Mouse (Mus musculus): Measurements from ENCODE around the gene Bicdl2. TPM values are rescaled to one million over a fixed set of nuclear protein-coding genes. Genes with fewer than 3 reads are reported as not detected.

Bicdl2 gene
- total and polyA plus RNA-seq, 2 experiments: 0.09 TPM; not detected in 1

GRCm38 (mm10) chr17:23631241-23631640 is 29.1 kb upstream of the Bicdl2 start:
- no peak overlapping the region for H3K27ac ChIP-seq (replicated peaks; ENCODE audit: insufficient read depth, low read depth, low read length)
- H3K79me2 ChIP-seq (ENCODE audit: control insufficient read depth, insufficient read depth, low read length): no peaks in the 10 kb centered on the region
- H3K4me3 ChIP-seq (ENCODE audit: insufficient read depth, low read depth, low read length): no peak overlapping the region
- H3K36me3 ChIP-seq (ENCODE audit: control insufficient read depth, insufficient read depth, low read length): no peaks in the 10 kb centered on the region
- 75% methylated on average over 8 of the region's 8 CpGs for WGBS
- H3K9ac ChIP-seq (ENCODE audit: low read depth, low read length): no peak overlapping the region
- H3K4me1 ChIP-seq (ENCODE audit: control insufficient read depth, insufficient read depth, low read length): no peaks in the 10 kb centered on the region
- no peak for DNase-seq (ENCODE audit: extremely low read depth, low read depth, low spot score)
- TF ChIP-seq POLR2A (IDR thresholded peaks at IDR 0.05; ENCODE audit: extremely low read depth, insufficient read depth, low read length): no peak
- H3K27me3 ChIP-seq (ENCODE audit: control insufficient read depth, insufficient read depth, low read length): no peaks in the 10 kb centered on the region

GRCm38 (mm10) chr17:23644613-23645495 is 15.5 kb upstream of the Bicdl2 start, which contains the start of gene Mmp25:
Gene Mmp25, minus strand, starts transcription at chr17:23645277.
- Histone ChIP-seq H3K4me1 (ENCODE audit: control insufficient read depth, insufficient read depth, low read length) (peaks cover 2% of the 10 kb centered on the region; the same call in 1 of the 2 replicates), H3K27ac (replicated peaks; ENCODE audit: insufficient read depth, low read depth, low read length) (no peak within 1 kb of the TSS), H3K36me3 (ENCODE audit: control insufficient read depth, insufficient read depth, low read length) (no peaks in the 10 kb centered on the region), H3K79me2 (ENCODE audit: control insufficient read depth, insufficient read depth, low read length) (no peaks in the 10 kb centered on the region), H3K4me3 (ENCODE audit: insufficient read depth, low read depth, low read length) (peak within 1 kb of the TSS; percentile 50; the same call in 1 of the 2 replicates), H3K9ac (ENCODE audit: low read depth, low read length) (peak within 1 kb of the TSS; percentile 28; the same call in 1 of the 2 replicates), H3K27me3 (ENCODE audit: control insufficient read depth, insufficient read depth, low read length) (peaks cover 13% of the 10 kb centered on the region)
- no peak for DNase-seq (ENCODE audit: extremely low read depth, low read depth, low spot score)
- TF ChIP-seq POLR2A (IDR thresholded peaks at IDR 0.05; ENCODE audit: extremely low read depth, insufficient read depth, low read length) (no peak), CTCF (IDR thresholded peaks at IDR 0.05; ENCODE audit: low read depth, low read length) (no peak)
- WGBS: 2% methylated on average over 58 of the region's 58 CpGs

- peaks cover 2% of the 10 kb centered on the region; the same call in 1 of the 2 replicates for H3K4me1 ChIP-seq (ENCODE audit: control insufficient read depth, insufficient read depth, low read length)
- peaks cover 13% of the 10 kb centered on the region for H3K27me3 ChIP-seq (ENCODE audit: control insufficient read depth, insufficient read depth, low read length)
- no peaks in the 10 kb centered on the region for H3K79me2 ChIP-seq (ENCODE audit: control insufficient read depth, insufficient read depth, low read length)
- H3K27ac ChIP-seq (replicated peaks; ENCODE audit: insufficient read depth, low read depth, low read length): no peak overlapping the region
- TF ChIP-seq POLR2A (IDR thresholded peaks at IDR 0.05; ENCODE audit: extremely low read depth, insufficient read depth, low read length) (no peak), CTCF (IDR thresholded peaks at IDR 0.05; ENCODE audit: low read depth, low read length) (no peak)
- no peak overlapping the region for H3K4me3 ChIP-seq (ENCODE audit: insufficient read depth, low read depth, low read length)
- no peak for DNase-seq (ENCODE audit: extremely low read depth, low read depth, low spot score)
- 49% methylated on average over 10 of the region's 10 CpGs for WGBS
- H3K36me3 ChIP-seq (ENCODE audit: control insufficient read depth, insufficient read depth, low read length): no peaks in the 10 kb centered on the region
- no peak overlapping the region for H3K9ac ChIP-seq (ENCODE audit: low read depth, low read length)
Measured at GRCm38 (mm10) chr17:23645894-23646293, 14.4 kb upstream of the Bicdl2 start.

- Histone ChIP-seq H3K4me1 (ENCODE audit: control insufficient read depth, insufficient read depth, low read length) (no peaks in the 10 kb centered on the region), H3K27me3 (ENCODE audit: control insufficient read depth, insufficient read depth, low read length) (no peaks in the 10 kb centered on the region), H3K36me3 (ENCODE audit: control insufficient read depth, insufficient read depth, low read length) (no peaks in the 10 kb centered on the region), H3K9ac (ENCODE audit: low read depth, low read length) (no peak overlapping the region), H3K27ac (replicated peaks; ENCODE audit: insufficient read depth, low read depth, low read length) (no peak overlapping the region), H3K79me2 (ENCODE audit: control insufficient read depth, insufficient read depth, low read length) (no peaks in the 10 kb centered on the region), H3K4me3 (ENCODE audit: insufficient read depth, low read depth, low read length) (no peak overlapping the region)
- DNase-seq (ENCODE audit: extremely low read depth, low read depth, low spot score): no peak
- TF ChIP-seq CTCF (IDR thresholded peaks at IDR 0.05; ENCODE audit: low read depth, low read length): no peak
- TF ChIP-seq POLR2A (IDR thresholded peaks at IDR 0.05; ENCODE audit: extremely low read depth, insufficient read depth, low read length): no peak
- WGBS: 75% methylated on average over 6 of the region's 6 CpGs
Measured at GRCm38 (mm10) chr17:23651363-23651762, 8.9 kb upstream of the Bicdl2 start.

GRCm38 (mm10) chr17:23653324-23653723 is 7.0 kb upstream of the Bicdl2 start:
- TF ChIP-seq POLR2A (IDR thresholded peaks at IDR 0.05; ENCODE audit: extremely low read depth, insufficient read depth, low read length): no peak
- TF ChIP-seq CTCF (IDR thresholded peaks at IDR 0.05; ENCODE audit: low read depth, low read length): no peak
- H3K79me2 ChIP-seq (ENCODE audit: control insufficient read depth, insufficient read depth, low read length): no peaks in the 10 kb centered on the region
- WGBS: 75% methylated on average over 2 of the region's 2 CpGs
- H3K4me3 ChIP-seq (ENCODE audit: insufficient read depth, low read depth, low read length): no peak overlapping the region
- no peak for DNase-seq (ENCODE audit: extremely low read depth, low read depth, low spot score)
- no peaks in the 10 kb centered on the region for H3K27me3 ChIP-seq (ENCODE audit: control insufficient read depth, insufficient read depth, low read length)
- no peak overlapping the region for H3K27ac ChIP-seq (replicated peaks; ENCODE audit: insufficient read depth, low read depth, low read length)
- no peak overlapping the region for H3K9ac ChIP-seq (ENCODE audit: low read depth, low read length)
- no peaks in the 10 kb centered on the region for H3K4me1 ChIP-seq (ENCODE audit: control insufficient read depth, insufficient read depth, low read length)
- no peaks in the 10 kb centered on the region for H3K36me3 ChIP-seq (ENCODE audit: control insufficient read depth, insufficient read depth, low read length)

- no peak overlapping the region for H3K4me3 ChIP-seq (ENCODE audit: insufficient read depth, low read depth, low read length)
- no peak for DNase-seq (ENCODE audit: extremely low read depth, low read depth, low spot score)
- H3K9ac ChIP-seq (ENCODE audit: low read depth, low read length): no peak overlapping the region
- no peaks in the 10 kb centered on the region for H3K4me1 ChIP-seq (ENCODE audit: control insufficient read depth, insufficient read depth, low read length)
- no peak overlapping the region for H3K27ac ChIP-seq (replicated peaks; ENCODE audit: insufficient read depth, low read depth, low read length)
- WGBS: 56% methylated on average over 6 of the region's 6 CpGs
- no peaks in the 10 kb centered on the region for H3K79me2 ChIP-seq (ENCODE audit: control insufficient read depth, insufficient read depth, low read length)
- no peaks in the 10 kb centered on the region for H3K27me3 ChIP-seq (ENCODE audit: control insufficient read depth, insufficient read depth, low read length)
- H3K36me3 ChIP-seq (ENCODE audit: control insufficient read depth, insufficient read depth, low read length): no peaks in the 10 kb centered on the region
- TF ChIP-seq CTCF (IDR thresholded peaks at IDR 0.05; ENCODE audit: low read depth, low read length) (no peak), POLR2A (IDR thresholded peaks at IDR 0.05; ENCODE audit: extremely low read depth, insufficient read depth, low read length) (no peak)
Measured at GRCm38 (mm10) chr17:23654001-23654400, 6.3 kb upstream of the Bicdl2 start.
